Mouse (Mus musculus) cerebellum, postnatal 10 days (tissue): ENCODE results near the gene Sema4a.

Source experiments
- DNase-seq, 2 experiments: peaks; one replicate each; pipeline ENCODE4 v3.0.0; 2021; ENCODE audit warnings: mixed read lengths in 2 of 2

Sema4a gene

DNA sequence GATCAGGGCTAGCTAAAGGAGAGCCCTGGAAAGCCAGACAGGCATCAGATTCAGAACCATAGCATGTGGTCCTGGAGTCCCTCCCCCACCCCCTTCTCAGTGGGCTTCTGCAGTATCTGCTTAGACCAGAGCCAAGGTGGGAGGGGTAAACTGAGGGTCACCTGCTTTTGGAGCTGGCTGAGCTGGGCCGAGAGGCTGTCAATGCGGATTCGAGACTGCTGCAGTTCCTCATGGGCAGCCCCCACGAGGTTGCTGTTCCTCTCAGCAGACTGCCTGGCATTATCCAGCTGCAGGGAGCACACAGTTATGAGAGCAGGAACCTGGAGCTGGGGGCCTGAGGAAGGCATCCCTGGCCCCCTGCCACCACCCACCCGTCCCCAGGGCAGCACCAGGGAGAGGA lies 25.1 kb upstream of the Sema4a start:
- DNase-seq: no peak

DNA sequence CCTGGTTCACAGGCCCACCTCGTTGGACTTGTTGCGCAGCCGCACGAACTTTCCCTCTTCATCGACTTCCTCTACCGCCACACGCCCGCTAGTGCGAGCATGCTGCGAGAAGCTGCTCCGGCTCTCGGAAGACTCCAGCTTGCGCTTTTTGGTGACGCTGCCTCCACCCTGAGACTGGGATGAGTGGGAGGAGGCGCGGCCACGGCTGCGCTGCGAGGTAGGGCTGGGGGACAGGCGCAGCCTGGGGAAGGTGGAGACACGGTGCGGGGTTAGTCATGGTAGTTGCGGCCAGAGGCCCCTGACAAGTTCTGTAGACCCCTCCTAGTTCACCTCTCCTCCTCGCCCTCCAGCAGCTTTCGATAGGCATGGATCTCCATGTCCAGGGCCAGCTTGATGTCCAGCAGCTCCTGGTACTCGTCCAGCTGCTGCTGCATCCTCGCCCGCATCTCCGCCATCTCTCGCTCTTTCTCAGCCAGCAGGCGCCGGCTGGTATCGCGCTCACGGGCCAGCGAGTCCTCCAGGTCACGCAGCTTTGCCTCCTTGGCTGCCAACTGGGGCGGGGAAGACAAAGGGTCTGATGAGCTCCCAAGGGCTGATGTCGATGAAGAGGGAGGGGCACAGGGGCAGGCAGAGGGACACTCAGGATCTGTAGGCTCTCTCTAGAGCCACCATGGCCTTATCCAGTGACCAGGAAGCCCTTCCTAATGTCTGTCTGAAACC lies 23.8 kb upstream of the Sema4a start:
- peak; percentile 82 to 85 for DNase-seq

DNA sequence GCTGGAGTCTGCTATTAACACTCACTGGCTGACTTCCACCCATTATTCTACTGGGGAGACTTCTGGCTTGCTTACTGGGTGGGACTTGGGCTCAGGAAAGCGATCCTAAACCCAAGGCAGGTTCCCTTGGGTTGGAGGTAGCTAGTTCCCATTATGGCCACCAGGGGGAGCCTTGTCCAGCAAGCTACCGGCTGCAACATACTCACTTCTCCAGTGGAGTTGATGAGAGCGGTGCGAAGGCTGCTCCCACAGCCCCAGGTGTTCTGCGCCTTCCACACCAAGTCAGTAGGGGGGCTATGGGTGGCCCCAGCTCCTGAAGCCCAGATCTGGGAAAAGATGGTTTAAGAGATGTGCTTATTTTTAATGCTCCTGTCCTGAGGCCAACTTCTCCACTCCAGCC lies 22.6 kb upstream of the Sema4a start:
- peak; percentile 91 to 96 for DNase-seq

DNA sequence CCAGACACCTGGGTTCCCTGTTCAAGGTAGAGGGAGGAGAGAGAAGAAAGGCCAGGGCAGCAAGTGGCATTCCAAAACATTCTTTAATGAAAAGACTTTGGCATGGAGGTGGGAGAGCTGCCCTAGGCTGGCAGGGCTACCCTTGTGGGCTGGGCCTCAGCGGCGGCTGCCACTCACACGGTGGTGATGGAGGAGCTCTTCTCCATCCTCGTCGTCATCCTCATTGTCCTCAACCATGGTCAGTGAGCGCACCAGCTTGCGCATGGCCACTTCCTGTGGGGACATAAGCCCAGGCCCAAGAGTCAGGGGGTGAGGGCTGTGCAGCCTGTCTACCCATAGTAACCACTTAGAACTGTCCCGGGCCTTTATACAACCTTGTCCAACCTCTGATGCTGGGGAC lies 22.2 kb upstream of the Sema4a start:
- no peak for DNase-seq

DNA sequence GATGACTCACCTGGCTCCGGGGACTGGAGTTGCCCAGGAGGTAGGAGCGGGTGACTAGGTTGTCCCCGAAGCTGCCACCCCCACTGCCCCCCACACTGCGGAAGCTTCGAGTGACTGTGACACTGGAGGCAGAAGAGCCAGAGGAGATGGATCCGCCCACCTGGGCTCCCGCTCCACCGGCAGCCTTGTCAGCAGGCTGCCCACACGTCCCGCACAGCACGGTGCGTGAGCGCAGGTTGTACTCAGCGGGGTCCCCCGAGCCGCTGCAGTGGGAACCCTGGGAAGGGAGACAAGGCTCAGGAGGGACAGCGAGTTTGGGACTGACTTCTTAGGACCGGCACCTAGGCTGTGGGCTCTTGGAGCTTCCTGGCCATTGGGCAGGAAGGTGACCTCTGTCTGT lies 21.4 kb upstream of the Sema4a start:
- DNase-seq: no peak

DNA sequence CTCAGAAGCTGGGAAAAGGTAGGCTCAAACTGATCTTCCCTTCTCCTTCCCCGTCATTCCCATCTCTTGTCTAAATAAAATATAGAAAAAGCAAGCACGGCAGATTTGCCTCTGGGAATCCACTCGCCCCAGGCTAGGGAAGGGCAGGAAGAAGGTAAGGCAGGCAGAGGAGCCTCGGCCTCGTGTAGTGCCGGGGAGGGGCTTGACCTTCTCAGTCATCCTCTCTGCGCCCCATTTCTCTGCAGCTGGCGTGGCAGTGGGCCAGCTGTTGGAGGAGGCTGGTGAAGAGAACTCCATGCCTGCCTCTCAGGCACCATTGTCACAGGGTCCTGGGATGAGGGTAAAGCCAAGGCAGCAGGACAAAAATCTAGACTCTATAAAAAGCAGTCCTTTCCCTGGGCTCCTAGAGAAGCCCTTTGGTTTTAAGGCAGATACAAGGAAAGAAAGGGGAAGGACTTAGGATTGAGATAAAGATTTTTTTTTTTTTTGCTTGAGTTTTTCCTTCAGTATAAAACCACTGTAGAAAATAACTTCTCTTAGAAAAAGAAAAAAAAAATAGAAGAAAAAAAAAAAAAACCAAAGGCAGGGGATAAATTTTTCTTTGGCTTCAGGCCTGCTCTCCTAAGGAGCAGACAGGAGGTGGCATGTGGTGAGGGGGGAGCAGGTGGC lies 20.5 kb upstream of the Sema4a start:
- peak in 1 of 2 experiments; percentile 54 for DNase-seq

DNA sequence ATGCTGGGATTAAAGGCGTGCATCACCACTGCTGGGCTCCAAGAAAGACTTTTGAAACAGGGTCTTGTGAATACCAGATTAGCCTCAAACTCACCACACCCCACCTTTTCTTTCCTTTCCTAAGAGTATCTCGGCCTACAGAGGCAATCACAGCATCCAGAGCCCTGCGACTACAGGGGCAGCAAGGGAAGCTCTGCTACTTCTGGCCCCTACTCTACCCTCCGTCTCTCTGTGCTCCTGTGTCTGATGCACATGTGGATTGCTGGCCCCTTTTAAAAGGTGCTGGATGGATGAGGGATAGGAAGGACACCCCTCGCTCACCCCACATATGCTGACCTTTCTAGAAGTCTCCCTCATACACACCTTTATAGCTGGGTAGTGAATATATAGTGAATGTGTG lies 19.7 kb upstream of the Sema4a start:
- no peak for DNase-seq

DNA sequence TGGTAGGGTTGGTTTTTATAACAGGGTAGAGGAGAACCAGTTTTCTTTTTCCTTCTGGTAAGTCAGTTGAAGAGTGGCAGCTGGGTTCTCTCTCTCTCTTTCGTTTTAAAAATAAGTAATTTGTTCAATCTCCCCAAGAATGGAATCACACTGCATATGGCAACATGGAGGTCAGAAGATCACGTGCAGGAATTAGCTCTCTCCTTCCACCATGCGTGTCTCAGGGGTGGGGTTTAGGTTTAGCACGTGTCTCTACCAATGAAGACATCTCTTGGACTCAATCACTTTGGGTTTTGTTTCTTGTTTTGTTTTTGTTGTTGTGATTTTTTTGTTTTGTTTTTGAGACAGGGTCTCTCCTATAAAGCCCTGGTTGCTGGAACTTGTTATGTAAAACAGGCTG lies 18.8 kb upstream of the Sema4a start:
- no peak for DNase-seq

DNA sequence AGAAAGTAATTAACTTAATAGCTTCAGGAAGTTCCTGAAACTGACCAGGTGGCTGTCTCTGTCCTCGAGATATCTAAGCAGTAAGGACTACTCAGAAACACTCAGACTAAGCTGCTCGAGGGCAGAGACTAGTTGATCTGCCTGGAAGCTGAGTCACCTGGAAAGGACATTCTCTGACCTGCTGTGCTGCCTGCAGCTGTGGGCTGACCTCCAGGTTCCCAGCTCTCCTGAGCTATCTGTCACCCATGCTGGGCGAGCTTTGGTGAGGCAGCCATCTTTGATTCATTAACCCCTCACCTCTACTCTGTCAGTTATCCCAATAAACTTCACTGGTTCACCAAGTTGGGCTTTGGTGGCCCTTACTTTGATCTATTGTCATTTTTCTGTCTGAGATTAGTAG lies 18.2 kb upstream of the Sema4a start:
- DNase-seq: no peak

DNA sequence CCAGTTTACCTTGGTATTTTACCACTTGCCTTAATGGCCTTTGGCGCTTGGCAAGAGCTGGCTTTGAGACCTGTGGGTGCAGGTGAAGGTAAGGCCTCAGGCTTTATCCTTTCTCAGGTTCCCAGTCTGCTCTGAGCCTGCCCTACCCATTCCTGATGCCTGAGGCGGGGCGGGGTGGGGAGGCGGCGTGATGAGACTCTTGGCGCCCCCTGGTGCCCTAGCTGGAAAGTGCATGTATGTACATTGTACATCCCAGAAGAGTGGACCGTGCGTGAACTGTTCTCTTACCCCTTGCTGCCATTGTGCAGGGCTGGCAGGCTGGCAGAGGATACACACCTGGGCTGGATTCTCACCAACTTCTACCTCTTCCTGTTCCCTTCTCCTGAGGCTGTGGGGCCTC lies 16.8 kb upstream of the Sema4a start:
- DNase-seq: peak; percentile 94 to 95

DNA sequence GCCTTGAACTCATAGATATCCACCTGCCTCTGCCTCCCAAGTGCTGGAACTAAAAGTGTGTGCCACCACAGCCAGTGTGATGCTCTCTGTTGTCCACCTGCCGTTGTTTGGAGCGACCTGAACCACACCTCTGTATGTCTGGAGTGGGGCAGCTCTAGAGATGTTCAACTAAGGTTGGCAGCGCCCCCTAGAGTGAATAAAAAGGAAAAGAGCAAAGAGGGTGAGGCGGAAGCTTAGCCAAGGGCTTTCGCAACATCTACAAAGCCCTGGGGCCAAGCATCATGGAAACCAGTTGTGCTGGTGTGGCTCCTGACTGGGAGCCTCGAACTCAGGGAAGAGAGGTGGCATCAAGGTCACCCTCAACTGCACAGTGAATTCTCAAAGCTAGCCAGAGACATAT lies 15.4 kb upstream of the Sema4a start:
- DNase-seq: no peak

DNA sequence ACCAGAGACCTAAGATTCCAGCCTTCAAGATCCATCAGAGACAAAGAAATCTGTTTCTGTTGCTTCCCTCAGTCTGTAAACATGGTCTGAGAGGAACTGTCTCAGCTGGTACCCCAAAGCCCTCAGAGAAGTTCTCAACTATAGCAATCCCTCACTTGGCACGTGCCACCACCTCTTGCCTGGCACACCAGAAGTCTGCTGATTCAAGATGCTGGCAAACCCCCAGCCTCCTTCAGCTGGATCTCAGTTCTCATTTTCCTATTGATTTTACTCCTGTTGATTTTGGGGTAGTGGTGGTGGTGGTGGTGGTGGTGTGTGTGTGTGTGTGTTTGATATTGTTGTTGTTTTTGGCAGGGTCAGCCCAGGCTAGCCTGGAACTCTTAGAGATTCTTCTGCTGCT lies 12.6 kb upstream of the Sema4a start:
- no peak for DNase-seq

DNA sequence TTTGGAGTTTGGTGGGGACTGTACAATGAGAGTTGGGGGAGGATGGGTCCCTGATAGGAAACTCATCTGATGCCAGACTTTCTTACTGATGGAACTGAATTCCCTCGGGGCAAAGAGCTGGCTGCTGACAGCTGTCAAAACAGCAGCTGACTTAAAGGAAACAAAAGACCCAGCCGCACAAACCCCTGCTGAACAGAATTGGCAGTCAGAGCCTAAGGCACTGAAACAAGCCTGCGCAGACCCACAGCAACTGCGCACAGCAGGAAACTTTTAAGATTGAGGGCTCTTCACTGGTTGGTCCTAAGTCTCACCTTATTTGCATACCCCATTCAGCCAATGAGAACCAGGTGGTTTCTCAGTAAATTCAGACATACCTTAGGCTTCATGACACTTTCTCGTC lies 12.0 kb upstream of the Sema4a start:
- no peak for DNase-seq

DNA sequence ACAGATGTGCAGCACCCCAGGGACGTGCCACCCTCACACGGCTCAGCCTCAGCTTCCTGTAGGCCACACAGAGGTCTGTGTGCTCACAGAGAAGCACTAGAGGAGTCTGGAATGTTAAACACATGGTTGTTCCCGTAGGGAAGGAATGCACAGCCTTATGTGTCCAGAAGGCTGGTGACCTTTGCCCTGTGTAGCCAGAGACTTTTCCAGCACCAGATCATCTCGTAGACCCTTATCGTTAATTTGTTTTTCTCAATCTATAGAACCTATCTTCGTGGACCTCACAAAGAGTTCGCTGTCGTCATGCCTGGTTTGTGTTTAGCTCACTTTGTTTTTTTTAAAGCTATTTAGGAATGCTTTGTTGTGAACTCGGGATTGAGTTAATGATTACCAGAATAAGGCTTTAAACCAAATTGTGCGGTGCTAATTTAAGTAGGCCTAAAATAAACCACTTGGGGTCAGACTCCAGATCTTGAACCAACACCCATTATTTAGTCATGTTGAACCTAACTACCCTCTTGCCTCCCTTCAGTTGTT lies 10.0 kb upstream of the Sema4a start:
- DNase-seq: no peak

DNA sequence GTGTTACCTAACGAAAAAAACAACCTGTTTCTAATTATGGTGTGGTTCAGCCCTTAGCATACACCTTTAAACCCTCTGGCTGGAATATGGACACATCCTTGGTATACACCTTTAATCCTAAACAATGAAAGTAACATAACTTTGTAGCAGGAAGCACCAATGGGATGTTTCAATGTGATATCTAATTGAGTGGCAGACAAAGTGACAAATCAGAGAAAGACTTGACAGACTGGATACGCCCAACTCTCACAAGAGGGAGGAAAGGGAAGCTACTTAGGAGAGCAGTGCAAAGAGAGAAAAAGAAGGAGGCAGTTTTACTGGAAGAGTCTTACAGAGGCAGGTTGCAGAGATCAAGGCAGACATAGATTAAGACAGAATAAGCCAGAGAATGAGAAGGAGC lies 8.5 kb upstream of the Sema4a start:
- no peak for DNase-seq

DNA sequence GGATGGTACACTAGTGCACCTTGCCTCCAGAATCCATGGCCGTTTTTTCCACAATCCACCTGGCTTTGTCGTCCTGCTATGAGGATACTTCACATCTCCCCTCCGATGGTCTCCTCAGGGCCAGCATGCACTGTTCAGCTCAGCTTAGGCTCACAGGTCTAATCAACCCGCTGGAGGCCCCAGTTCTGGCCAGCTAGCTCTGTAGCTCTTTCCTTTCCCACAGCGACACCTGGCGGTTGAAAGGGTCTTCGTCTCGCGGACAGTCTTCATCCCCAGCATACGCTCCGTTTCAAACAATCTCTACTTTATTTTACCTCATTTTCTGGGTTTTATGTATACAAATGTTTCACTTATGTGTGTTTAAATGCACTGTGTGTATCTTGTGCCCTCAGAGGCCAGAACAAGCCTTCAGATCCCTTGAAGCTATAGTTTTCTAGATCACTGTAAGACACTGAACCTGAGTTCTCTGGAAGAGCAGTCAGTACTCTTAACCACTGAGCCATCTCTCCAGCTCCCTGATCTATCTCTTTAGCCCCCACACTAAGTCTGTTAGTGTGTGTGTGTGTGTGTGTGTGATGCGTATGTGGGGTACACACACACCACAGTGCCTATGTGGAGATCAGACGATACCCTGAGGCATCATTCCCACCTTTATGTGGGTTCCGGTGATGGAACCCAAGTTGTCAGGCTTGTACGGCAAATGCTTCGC lies 6.3 kb upstream of the Sema4a start:
- peak; percentile 97 to 99 for DNase-seq

DNA sequence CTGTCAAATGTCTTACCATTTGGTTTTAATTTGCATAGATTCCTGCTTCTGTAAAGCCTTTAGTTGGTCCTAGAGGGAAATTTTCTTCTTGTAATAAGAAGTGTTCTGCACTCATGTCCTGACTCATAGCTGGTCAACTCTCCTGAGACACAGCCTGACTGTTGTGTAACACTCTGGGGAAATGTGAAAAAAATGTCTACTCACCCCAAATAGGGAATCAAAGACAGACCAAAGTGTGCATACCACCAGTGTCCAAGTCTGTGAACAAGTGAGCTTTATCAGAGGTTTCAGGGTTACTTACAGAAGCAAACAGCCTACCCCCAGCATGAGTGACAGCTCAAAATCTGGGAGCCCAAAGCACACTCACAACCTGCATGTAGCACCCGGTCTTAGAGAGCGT lies 4.1 kb upstream of the Sema4a start:
- no peak for DNase-seq

DNA sequence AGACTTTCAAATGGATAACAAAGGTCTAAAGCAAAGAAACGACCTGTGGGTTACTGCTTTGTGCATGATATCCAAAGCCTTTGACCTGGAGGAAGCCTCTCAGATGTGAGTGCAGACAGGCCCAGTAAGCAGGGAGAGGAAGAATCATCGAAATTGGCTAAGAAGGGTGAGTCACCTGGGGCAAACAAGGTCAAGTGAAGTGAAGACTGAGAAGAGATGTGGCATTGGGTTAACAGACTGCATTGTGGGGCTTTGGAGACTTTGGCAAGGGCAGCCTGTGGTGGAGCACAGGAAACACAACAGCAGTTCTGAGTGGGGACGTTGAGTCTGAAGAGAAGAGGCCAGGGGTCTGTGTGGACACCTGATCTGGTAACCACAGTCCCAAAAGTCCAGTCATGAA lies 3.4 kb upstream of the Sema4a start:
- DNase-seq: no peak

DNA sequence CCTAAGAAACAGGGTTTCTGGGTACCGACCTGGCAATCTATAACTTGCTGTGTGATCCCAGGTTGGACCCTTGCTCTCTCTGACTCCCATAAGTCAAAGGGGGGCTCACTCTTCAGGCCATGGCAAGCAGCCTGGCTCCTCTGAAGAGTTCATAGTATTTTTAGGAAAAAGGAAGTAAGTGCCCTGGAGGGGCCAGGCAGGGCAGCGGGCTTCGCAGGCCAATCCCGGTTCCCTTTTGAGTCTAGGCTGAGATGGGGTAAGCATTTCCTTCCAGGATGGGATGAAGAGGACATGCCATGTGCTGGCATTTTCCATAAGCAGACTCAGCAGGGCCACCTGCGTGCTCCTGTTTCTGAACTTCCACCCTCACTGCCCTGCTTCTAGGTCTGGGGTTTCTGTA lies 953 bp downstream of the Sema4a start:
- DNase-seq: no peak

DNA sequence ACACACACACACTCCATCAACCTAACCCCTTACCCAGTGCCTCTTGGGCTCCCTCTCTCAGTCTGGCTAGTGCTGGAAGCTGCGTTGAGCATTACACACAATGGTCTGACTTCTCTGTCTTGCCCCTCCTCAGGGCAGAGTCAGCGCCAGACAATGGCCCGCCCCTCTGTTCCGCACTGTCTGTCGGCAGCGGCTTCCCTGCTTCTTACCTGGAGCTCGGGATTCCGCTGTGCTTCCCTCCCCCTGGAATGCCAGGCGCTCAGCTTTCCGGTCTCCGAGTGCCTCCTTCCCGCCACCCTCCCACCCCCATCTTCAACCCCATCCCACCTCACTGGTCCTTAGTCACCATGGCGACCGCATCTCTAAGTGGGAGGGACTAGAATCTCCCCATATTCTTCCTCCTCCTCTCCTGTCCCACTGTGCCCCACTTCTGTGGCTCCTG lies 2.2 kb downstream of the Sema4a start:
- DNase-seq: peak in 1 of 2 experiments; percentile 55

DNA sequence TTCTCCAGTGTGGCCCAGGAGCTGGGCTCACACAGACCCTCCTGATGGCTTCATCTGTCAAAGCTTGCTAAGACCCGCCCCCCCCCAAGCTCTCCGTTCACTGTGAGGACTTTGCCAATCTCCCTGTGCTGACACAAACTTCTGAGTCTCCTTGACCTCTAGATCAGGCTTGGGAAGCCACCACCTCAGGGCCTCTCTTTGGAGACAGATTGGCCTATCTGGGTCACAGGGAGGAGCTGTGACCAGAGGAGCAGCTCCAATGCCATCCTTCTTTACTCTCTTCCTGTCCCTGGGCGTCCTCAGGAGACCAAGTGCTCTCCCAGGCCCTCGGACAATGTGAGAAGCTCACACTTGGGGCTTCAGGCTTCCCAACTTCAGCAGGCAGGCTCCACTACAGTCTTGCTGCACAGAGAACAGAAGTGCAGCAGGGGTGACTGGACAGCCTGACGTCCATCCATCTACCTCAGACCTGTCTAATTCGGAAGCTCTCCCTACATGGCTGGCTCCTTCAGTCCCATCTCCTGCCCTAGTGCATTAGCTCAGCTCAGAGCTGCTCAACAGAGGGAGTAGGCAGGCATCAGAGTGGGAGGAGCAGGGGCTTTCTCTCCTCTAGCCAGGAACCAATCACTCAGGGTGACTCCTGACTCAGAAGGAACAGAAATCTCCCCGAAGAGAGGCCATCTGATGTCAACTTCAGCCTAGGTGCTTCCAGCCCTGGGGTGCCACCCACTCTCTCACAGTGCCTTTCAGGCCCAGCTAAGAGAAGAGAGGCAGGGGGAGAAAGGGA lies 4.0 kb downstream of the Sema4a start:
- DNase-seq: no peak

DNA sequence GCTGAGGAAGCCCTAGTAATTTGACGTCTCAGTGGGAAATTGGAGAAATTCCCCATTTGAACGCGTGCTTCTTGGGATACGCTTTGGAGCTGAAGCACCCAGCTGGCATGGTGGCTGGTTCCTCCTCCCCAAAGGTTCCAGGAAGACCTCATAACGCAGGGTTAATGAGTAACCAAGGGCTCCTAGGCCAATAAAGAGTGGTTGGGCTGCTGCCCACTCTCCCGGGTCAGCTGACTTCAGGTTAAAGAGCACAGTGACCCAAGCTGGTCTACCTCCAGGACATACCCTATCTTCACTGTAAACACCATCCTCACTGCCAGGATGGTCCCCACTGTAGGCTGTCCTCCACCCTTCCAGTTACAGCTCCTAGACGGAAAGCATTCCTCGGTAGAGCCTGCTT lies 4.7 kb downstream of the Sema4a start:
- no peak for DNase-seq
